Mouse (Mus musculus): ENCODE results near the gene Neurog1.

Gene Neurog1

GRCm38 (mm10) chr13:56251924-56252619, at the start of gene Neurog1:
Gene Neurog1 (minus strand): TSS chr13:56252163.
- no peak for DNase-seq (ENCODE audit: low spot score)

DNA sequence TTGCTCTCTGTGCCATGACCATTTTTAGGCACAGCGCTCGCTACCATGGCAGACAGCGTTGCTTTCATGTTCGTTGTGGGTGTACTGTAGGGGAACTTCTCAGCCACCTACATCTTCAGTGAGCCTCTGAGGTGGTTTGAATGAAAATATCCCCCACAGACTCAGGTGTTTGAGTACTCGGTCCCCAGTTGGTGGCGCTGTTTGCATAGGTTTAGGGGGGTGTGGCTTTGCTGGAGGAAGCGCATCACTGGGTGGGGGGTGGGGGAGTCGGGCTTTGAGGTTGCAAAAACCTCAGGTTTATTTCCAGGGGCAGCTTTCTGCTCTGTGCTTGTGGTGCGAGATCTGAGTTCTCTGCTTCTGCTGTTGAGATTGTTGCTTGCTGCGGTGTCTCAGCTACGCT, 47.4 kb upstream of the Neurog1 start:
- DNase-seq (ENCODE audit: low spot score): no peak

GRCm38 (mm10) chr13:56296659-56297020, 44.7 kb upstream of the Neurog1 start:
- no peak for DNase-seq (ENCODE audit: low spot score)

DNA sequence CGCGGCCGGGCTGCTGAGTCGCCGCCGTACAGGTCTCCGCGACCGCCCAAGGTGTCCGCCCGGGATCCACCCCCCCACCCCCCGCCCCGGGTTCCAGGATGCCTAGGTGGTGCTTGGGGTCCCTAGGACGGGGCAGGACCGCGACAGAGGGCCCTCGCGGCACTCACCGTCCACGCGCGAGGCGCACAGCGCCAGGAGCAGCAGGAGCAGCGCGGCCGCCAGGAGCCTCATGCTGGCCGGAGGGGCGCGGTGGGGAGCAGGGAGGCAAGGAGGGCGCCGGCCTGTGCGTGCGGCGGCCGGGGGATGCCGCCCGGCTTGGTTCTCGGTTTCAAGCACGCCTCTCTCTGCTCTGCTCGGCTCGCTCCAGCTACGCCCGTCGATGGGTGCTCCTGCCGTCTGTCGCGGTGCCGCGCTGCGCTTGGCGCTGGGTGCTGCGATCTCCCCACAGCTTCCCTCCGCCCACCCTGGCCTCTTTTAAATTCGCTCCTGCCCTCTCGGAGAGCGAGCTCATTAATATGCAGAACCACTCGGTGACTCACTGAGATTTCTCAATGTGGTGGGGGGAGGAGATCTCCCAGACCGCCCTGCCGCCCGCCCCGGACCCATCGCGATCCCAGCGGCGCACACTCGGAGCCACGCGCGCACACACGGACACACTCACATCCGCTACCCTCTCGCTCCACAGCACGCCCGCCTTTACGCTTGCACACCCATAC, 44.1 kb upstream of the Neurog1 start, which contains the start of gene Cxcl14:
Gene Cxcl14, minus strand, starts transcription at position 609 of the 716 bp plus-strand sequence.
- DNase-seq (ENCODE audit: low spot score): peak; percentile 32

DNA sequence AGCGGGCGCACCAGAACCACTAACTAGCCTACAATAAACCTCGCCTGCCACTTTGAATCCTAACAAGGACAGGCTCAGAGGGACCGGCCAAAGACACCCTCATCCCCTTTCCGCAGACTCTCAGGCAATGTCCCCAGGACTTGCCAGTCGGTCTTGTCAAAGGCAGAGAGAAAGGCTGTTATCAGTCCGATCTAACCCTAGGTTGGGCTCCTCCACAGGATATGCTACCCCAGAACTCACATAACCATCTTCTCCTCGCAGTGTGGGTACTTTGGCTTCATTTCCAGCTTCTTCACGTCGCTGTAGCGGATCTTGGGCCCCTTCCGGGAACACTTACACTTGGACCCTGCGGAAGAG, 43.6 kb upstream of the Neurog1 start:
- DNase-seq (ENCODE audit: low spot score): no peak

- DNase-seq (ENCODE audit: low spot score): no peak
Observed at GRCm38 (mm10) chr13:56294908-56295307, 42.9 kb upstream of the Neurog1 start.

DNA sequence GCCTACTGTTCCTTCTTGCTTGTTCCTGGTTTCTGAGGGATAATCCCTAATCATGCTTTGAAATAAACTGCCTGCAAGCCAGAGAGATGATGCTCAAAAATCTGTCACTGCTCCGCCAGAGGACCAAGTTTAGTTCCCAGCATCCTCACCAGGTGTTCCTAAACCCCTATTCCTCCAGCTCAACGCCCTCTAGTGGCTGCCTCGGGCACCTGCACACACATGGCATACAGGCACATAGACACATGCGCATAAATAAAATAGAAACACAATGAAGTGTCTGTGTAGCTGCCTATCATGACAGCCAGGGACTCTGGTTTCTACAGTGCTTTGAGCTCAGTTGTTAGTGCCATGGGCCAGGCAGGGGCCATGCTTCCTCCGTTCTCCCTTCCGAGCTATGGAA, 38.0 kb upstream of the Neurog1 start:
- no peak for DNase-seq (ENCODE audit: low spot score)

DNA sequence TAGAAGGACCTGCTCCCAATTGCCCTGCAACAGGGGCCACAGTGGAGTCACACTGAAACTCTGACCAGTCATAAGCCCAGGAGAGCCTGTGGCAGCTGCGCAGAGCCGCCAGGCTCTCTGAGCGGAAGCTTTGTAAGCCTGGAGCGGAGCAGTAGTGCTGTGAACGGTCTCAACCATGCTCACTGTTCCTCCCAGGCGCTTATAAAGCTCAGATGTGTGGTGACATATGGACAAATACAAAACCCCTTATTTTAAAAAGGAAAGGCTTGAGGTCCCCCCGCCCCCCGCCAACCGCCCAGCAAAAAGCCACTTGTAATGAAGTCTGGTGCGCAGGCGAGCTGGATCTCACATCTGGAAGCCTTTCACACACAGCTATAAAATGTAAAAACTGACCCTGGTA, 37.3 kb upstream of the Neurog1 start:
- no peak for DNase-seq (ENCODE audit: low spot score)

- DNase-seq (ENCODE audit: low spot score): no peak
Observed at GRCm38 (mm10) chr13:56288601-56289000, 36.6 kb upstream of the Neurog1 start.

- no peak for DNase-seq (ENCODE audit: low spot score)
Observed at GRCm38 (mm10) chr13:56287091-56287490, 35.1 kb upstream of the Neurog1 start.

GRCm38 (mm10) chr13:56283321-56283720, 31.4 kb upstream of the Neurog1 start:
- DNase-seq (ENCODE audit: low spot score): no peak

DNA sequence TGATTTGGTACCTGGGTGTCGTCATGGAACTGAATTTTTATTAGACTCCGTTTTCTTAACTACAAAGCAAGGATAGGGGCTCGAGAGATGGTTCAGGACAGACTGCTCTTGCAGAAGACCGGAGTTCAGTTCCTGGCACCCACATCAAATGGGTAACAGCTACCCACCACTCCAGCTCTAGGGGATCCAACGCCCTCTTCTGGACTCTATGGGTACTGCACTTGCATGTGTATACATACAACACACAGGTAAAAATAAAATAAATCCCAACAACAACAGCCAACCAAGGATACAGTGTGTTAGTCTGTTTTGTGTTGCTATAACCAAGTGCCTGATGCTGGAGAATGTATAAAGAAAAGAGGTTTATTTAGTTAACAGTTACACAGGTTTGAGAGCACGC, 28.4 kb upstream of the Neurog1 start:
- DNase-seq (ENCODE audit: low spot score): no peak

- DNase-seq (ENCODE audit: low spot score): peak; percentile 38
Observed at GRCm38 (mm10) chr13:56279439-56279838, 27.5 kb upstream of the Neurog1 start.

GRCm38 (mm10) chr13:56275171-56275570, 23.2 kb upstream of the Neurog1 start:
- DNase-seq (ENCODE audit: low spot score): no peak

GRCm38 (mm10) chr13:56270124-56270523, 18.2 kb upstream of the Neurog1 start:
- no peak for DNase-seq (ENCODE audit: low spot score)

DNA sequence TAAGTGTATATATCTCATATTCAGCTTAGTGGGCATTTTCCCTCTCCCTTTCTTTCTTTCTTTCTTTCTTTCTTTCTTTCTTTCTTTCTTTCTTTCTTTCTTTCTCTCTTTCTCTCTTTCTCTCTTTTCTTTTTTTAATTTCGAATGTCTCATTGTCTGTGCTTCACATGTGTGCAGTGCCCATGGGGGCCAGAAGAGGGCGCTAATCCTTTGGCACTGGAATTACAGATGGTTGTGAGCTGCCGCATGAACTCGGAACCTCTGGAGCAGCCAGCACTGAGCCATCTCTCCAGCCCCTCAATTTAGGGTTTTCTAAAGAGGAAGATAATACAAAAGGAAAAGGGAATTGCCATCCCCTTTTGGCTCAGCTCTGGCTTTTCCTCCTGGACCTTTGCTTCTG, 15.4 kb upstream of the Neurog1 start:
- no peak for DNase-seq (ENCODE audit: low spot score)

GRCm38 (mm10) chr13:56266435-56266834, 14.5 kb upstream of the Neurog1 start:
- no peak for DNase-seq (ENCODE audit: low spot score)

DNA sequence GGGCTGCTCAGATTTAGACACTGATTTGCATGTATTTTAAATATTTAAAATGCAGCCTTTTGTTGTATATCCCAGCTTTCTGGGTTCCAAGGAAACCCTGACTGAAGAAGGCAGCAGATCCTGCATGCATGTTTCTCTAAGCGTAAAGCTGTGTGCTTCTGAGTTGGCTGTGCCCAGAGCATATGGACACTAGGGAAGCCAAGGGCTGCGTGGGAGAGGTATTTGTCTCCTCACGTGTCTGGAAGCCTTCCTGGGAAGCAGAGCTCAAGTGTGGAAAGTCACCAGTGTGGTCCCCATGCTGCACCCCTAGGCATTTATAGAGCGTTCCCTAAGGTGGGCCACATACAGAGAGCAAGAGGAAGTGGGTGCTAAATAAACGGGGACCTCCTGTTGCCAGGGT, 13.7 kb upstream of the Neurog1 start:
- DNase-seq (ENCODE audit: low spot score): no peak

DNA sequence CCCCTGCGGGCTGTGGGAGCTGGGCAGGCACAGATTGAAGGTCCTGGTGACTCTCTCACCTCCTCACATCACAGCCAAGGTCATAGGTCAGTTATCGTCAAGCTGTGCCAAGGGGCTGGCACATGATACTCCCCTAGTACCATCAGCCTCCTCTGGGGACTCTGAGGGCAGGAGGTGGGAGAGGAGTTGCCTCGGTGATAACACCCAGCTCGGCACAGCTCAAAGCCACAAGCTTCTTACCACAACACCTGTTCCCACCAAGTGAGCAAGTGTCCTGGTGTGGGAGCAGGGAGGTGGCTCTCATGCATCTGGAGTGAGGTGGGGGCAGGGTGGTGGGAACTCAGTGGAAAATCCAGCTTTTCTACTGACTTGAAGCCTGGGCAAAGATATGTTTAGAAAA, 10.3 kb upstream of the Neurog1 start:
- no peak for DNase-seq (ENCODE audit: low spot score)

DNA sequence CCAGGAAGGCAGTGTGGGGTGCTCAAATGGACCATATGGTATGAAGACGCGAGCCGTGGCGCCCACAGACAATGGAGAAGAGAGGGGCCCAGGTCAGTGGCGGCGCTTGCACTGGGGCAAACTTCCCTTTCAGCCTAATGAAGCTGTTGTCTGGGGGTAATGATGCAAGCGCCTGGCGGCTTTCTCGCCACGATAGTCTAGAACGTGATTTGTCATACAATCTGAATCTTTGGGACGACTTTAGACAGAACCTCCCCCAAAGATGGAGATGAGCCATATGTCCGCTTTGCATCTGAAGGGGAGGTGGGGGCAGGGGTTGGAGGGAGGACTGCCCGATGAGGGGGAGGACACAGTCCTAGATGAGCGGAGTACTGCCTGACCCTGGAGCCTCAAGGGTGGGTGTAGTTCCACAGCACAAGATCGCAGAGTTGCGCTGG, 8.4 kb upstream of the Neurog1 start:
- no peak for DNase-seq (ENCODE audit: low spot score)

DNA sequence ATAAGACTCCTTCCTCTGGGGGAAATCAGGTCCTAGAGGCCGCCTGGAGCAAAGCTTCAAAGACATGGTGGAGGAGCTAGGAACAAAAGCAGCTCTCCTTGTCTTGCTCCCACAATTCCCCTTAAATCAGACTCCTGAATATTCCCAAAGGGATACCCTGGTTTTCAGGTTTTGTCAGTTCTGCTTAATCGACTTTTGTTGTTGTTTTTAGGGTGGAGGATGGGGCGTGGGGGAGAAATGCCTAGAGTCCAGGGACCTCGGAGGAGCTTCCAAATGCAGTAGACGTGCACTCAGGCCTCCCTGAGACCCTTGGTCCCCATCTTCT, 7.9 kb upstream of the Neurog1 start:
- DNase-seq (ENCODE audit: low spot score): no peak

DNA sequence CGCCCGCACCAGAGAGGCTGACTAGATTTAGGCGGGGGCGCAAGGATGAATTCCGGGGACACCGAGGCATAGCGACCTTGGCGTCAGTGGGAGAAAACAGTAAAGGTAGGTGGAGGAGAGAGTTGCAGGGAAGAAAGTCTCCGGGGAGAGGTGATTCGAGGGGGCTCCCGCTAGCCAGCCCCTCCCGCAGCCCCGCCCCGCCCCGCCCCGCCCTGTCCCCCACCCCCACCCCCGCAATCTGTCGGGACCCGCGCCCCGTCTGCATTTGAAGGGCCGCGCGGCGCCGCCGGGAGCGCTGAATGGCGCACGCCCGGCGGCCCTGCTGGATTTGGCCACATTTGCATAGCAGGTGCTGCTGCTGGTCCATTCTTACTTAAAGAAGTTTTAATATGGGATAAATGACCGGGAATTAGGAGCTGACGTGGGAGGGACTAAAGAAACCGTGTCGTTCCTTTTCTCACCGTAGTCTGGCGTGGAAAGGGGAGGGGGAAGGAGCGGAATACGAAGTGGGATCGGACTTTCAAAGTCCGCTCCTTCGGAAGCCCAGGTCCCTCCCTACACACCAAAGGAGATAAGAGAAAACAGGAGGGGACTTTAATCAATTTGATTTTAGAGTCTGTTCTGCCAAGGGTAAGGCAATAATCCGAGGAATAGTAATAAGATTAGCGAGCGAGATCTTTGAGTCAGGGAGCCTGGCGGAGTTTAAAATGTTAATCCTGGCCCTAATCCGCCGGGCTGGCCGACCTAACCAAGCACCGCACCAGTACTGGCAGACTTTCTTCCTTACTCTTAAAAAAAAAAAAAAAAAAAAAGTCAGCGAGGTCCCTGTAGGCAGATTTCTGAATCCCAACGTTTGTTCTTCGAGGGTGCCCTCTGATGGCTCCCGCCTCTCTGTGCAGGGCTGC, 7.3 kb upstream of the Neurog1 start:
- DNase-seq (ENCODE audit: low spot score): no peak

Data from ovary, adult 18-20 months (tissue).